Mouse (Mus musculus) monocyte, adult 5-6 weeks (primary cell): ENCODE results near the gene Cdk12. TPM values are rescaled to one million over a fixed set of nuclear protein-coding genes. Genes with fewer than 3 reads are reported as not detected.

ENCODE experiments used
- ATAC-seq: fragments of 153-309, 156-312 bp; replicated peaks from 2 replicates; pipeline ENCODE4 v1.8.0; 2017; ENCODE audit warnings: mild to moderate bottlenecking; ENCODE audit not compliant: low TSS enrichment, insufficient number of reproducible peaks, severe bottlenecking, poor library complexity, low FRiP score
- total RNA-seq: library from RNA; stranded (forward); fragments of 200-1000, 200-491, 200-594 nt; gene quantifications from 3 replicates; pipeline ENCODE4 v1.2.3, GENCODE M21; 2017

The Cdk12 gene
- total RNA-seq, 1 experiment from 2014 or later = 56.3 TPM

DNA sequence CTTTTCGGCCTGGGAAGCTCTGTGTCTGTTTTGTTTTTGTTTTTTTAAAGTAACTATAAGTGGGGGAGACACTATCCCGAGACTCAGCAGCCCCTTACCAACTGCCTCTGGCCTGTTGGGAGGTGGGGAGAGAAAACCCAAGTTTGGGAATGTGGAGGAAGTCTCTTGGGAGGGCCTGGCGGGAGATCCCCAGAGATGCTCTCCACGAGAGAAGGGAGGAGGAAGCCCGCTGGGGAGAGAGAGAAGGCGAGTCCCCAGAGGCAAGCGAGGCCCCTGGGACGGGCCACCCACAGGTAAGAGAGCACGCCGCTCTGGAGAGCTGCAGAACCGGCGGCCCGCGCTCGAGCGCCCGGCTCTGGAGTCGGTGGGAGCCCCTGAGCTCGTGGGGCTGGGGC lies 123.9 kb downstream of the Cdk12 start:
- ATAC-seq = no peak

GRCm38 (mm10) chr11:98327136-98328030 lies 124.5 kb downstream of the Cdk12 start:
- no peak for ATAC-seq

DNA sequence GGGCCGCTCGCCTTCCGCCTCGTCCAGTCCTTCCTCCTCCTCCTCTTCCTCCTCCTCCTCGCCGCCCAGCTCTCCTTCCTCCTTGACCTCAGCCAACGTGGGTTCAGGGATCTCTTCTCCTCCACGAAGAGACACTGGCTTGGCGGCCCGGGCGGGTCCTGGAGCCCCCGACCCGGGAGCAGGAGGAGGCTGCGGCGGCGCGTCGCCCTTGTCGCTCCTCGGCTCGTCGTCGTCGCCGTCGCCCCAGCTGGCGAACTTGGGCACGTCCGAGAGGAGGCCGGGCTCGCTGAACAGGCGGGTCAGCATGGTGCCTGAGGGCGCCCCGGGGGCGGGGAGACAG lies 125.1 kb downstream of the Cdk12 start:
- ATAC-seq = no peak

Other genes starting within 250 kb of the Cdk12 start
- gene Plxdc1, start 216.6 kb upstream of the Cdk12 start, total RNA-seq = 1.6 to 2.8 TPM (median 2.4 TPM) in 3 replicates
- 67.7 to 97.0 TPM (median 83.6 TPM) in 3 replicates for gene Arl5c, start 206.9 kb upstream of the Cdk12 start, total RNA-seq
- gene Cacnb1, start 180.0 kb upstream of the Cdk12 start, total RNA-seq = 1.6 to 3.5 TPM (median 3.3 TPM) in 3 replicates
- 1,171 to 1,260 TPM (median 1,185 TPM) in 3 replicates for gene Rpl19, start 176.3 kb upstream of the Cdk12 start, total RNA-seq
- 1.1 TPM in 1 of 3 replicates, not detected in the others for gene Stac2, start 149.6 kb upstream of the Cdk12 start, total RNA-seq
- 26.2 to 33.1 TPM (median 27.1 TPM) in 3 replicates for gene Fbxl20, start 52.7 kb upstream of the Cdk12 start, total RNA-seq
- gene Med1, start 9.8 kb upstream of the Cdk12 start, total RNA-seq = 23.7 to 46.9 TPM (median 25.9 TPM) in 3 replicates
- gene Neurod2, start 126.6 kb downstream of the Cdk12 start, total RNA-seq = not detected in 3 replicates
- not detected in 3 replicates for gene Ppp1r1b, start 145.3 kb downstream of the Cdk12 start, total RNA-seq
- gene Stard3, start 155.3 kb downstream of the Cdk12 start, total RNA-seq = 29.2 to 57.7 TPM (median 50.9 TPM) in 3 replicates
- 1.6 TPM in 1 of 3 replicates, not detected in the others for gene Tcap, start 180.8 kb downstream of the Cdk12 start, total RNA-seq
- not detected in 3 replicates for gene Pnmt, start 183.4 kb downstream of the Cdk12 start, total RNA-seq
- gene Pgap3, start 197.4 kb downstream of the Cdk12 start, total RNA-seq = 2.3 to 6.1 TPM (median 4.6 TPM) in 3 replicates
- gene Erbb2, start 209.4 kb downstream of the Cdk12 start, total RNA-seq = 0.57 TPM in 1 of 3 replicates, not detected in the others
- gene Mien1, start 235.9 kb downstream of the Cdk12 start, total RNA-seq = 37.7 to 75.9 TPM (median 57.5 TPM) in 3 replicates
- gene Grb7, start 243.3 kb downstream of the Cdk12 start, total RNA-seq = 0.76 TPM in 1 of 3 replicates, not detected in the others